Mouse (Mus musculus): Measurements from ENCODE around the gene Cfdp1.

Gene Cfdp1

DNA sequence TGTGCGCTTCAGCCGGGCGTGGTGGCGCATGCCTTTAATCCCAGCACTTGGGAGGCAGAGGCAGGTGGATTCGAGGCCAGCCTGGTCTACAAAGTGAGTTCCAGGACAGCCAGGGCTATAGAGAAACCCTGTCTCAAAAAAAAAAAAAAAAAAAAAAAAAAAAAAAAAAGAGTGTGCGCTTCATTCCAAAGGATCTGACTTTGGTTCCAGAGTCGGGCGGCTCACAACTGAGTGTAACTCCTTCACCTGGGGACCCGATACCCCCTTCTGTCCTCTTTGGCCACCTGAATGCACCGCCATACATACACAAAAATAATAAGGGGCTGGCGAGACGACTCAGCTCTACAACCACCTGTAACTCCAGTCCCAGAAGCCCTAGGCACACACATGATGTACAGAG, 872 bp downstream of the Cfdp1 start:
- peak; percentile 20 for DNase-seq

DNA sequence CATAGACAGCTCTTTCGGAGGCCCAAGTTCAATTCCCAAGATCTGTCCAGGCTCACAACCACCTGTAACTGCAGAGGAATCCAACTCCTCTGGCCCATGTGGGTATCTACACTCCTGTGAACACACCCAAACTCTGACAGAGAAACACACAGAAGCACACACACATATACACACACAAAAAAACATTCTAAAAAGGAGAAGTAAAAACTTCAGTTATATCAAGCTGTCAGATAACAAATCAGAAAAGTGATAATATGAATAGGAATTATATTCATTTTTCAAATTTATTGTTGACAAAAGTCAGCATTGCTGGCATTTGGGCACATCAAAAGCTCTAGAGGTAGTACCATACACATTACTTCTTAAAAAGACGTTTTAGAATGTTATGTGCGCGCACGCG, 7.3 kb downstream of the Cfdp1 start:
- DNase-seq = no peak

- DNase-seq = no peak
These were observed 18.6 kb downstream of the Cfdp1 start for GRCm38 (mm10) chr8:111835540-111835939.

DNA sequence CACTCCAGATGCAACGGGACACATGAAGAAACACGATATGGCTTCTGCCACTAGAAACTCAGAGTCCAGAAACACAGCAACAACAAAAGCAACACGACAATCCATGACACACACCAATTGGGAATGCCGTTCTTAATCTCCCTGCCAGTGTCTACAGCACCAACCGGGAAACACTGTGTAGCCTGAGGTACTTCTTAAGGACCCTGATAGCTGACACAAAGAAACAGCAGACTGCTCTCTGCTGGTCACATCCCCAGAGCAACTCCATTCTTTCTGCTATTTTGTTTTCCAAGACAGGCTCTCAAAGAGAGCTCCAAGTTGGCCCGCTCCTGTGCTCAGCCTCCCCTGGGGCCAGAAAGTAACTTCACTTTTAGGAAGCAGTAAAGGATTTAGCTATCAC, 20.1 kb downstream of the Cfdp1 start:
- DNase-seq = no peak

GRCm38 (mm10) chr8:111832983-111833382, 21.1 kb downstream of the Cfdp1 start:
- DNase-seq = no peak

GRCm38 (mm10) chr8:111831996-111832395, 22.1 kb downstream of the Cfdp1 start:
- DNase-seq = no peak

GRCm38 (mm10) chr8:111828595-111828994, 25.5 kb downstream of the Cfdp1 start:
- no peak for DNase-seq

DNA sequence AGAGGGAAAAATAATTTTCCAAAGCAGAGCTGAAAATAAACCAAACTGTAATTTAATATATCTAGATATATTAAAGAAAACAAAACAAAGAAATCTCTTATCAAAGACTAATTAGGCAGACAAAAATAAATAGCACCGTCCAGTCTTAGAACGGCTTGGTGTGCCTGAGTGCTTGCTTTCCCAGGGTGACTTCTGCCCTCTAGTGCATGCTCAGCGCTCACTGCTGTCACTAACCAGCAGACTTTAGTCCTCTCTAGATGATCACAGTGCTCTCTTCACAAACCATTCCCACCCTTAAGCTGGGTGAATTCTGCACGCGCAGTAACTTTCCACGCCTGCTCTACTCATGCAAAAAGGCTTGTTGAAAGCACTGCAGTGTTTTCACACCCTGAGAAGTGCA, 28.9 kb downstream of the Cfdp1 start:
- DNase-seq = peak; percentile 28

- no peak for DNase-seq
These were observed 29.8 kb downstream of the Cfdp1 start for GRCm38 (mm10) chr8:111824334-111824733.

DNA sequence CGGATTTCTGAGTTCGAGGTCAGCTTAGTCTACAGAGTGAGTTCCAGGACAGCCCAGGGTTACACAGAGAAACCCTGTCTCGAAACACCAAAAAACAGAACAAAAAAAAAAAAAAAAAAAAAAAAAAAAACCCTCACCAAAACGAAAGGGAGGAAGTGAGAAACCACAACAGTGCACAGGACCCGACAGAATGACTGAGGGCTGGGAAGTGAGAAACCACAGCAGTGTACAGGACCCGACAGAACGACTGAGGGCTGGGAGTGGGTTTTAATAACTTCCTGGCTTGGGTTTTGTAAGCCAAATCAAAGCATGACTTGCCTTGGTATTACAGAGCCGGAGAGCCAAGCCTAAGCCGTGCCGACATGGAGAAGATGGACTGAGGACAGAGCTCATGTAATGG, 32.9 kb downstream of the Cfdp1 start:
- no peak for DNase-seq

GRCm38 (mm10) chr8:111820691-111821090, 33.4 kb downstream of the Cfdp1 start:
- DNase-seq = no peak

DNA sequence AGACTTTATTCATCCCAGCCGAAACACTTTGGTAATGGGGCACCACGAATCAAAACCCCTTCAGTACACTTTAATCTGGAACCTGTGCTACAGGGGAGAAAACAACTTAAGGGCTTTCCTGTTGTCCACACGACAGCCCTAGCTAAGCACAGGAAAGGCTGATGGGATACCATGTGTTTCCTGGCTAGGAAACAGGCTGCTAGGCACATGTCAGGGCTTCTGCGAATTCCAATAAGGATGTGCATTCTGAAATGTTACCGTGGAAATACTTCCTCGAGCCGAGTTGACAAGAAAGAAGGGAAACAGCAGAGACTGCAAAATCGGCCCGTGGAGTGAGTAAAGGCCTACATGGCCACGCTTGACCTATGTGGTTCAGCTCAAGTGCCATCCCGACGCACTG, 34.1 kb downstream of the Cfdp1 start:
- DNase-seq = no peak

DNA sequence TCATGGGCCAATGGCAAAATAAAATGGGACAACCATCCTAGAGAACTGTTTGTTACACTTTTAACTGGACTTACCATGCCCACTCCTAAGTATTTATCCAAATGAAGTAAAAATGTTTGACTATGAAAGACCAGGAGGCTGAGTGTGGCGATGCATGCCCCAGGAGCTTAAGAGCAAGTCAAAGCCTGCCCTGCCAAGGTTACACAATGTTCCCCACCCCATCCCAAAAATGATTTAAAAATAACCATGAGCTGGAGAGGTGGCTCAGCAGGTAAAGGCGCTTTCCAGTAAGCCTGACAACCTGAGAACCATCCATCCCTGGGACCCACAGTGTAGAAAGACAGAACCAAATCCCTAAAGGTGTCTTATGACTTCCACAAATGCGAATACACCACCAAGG, 35.5 kb downstream of the Cfdp1 start:
- DNase-seq = no peak

DNA sequence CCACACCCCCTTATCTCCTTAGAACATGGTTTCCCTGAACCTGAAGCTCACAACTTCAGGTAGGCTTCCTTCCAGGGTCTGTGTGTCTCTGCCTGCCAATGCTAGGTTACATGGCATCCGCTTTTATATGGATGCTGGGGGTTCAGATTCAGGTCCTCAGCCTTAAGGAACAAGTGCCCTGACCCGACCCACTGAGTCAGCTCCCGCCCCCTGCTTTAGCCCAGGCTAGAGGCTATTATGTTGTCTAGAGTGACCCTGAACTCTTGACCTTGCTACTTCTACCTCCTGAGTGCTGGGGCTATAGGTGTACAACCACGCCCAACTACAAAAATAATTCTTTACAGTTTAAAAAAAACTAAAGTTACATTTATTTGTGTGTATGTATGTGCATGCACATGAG, 39.0 kb downstream of the Cfdp1 start:
- no peak for DNase-seq

GRCm38 (mm10) chr8:111813818-111814217, 40.3 kb downstream of the Cfdp1 start:
- DNase-seq = no peak

- DNase-seq = no peak
These were observed 41.3 kb downstream of the Cfdp1 start for GRCm38 (mm10) chr8:111812835-111813234.

GRCm38 (mm10) chr8:111810656-111811336, 43.3 kb downstream of the Cfdp1 start:
- DNase-seq = no peak

DNA sequence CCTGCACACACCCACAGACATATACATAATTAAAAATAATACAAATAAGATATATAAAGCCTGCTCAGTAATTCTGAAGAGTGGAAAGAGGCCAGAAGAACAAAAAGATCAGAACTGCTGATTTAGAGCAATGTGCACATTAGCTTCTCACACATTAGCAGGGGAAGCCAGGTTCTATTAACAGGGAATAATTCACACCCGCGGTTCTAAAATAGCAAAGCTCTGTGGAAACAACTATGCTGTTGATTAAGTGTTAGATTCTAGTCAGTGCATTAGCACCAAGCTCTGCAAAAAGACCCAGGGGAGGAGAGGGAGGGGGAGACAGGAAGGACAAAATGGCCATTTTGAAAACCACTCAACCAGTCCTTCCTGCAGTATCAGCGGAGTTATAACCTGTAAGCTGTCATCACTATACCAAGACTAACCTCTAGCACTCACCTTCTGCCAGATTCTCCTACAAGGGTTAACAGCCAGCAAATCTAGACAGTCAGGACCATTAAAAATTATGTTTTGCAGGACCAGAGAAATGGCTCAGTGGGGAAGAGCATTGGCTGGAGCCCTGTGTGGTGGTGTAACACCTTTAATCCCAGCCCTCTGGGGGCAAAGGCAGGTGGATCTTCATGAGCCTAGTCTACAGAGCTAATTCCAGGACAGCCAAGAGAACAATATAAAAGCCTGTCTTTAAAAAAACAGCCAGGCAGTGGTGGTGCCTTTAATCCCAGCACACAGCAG, 45.0 kb downstream of the Cfdp1 start:
- DNase-seq = no peak

- no peak for DNase-seq
These were observed 46.1 kb downstream of the Cfdp1 start for GRCm38 (mm10) chr8:111808006-111808405.

DNA sequence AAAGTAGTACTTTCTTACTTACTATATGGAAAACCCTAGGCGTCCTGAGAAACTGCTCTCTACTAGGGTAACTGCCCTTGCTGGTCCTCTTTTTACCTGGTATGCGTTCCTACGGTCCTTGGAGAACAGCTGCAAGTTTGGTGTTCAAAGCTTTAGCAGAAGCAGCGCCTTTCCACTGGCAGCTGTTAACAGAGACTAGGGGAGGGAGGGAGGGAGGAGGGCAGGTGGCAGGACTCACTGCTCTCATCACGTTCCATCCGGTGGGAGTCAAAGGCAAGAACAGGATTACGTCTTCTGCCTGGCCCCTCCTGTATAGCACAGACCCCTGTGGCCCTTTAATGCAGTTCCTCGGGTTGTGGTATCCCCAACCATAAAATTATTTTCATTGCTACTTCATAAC, 50.7 kb downstream of the Cfdp1 start:
- DNase-seq = no peak

GRCm38 (mm10) chr8:111802256-111802655, 51.8 kb downstream of the Cfdp1 start:
- no peak for DNase-seq

DNA sequence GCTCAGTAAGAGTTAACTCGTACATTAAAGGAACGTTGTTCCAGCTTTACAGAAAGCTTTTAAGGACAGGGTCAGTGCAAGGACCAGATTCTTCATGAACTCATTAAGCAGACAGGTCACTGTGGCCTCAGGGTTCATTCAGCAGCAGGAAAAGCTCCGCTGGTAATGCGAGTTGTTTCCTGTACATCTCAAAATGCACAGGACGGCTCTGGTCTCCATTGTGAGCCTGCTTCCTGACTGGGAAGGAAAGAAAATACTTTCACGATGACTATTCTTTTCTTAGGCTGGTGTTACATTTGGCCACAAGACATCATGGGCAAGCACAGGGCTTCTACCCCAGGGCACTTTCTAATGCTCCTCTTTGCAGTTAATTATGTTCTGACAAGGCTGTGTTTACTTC, 52.6 kb downstream of the Cfdp1 start:
- no peak for DNase-seq

- DNase-seq = no peak
These were observed 57.6 kb downstream of the Cfdp1 start for GRCm38 (mm10) chr8:111796528-111796927.

GRCm38 (mm10) chr8:111793324-111793917, 60.7 kb downstream of the Cfdp1 start:
- no peak for DNase-seq

Data from cerebellum, adult 11-12 months (tissue).